Mouse (Mus musculus) spleen, adult 2 months (tissue): ENCODE measurements at regions not wholly inside any gene's neighbourhood (a gene's known extent, or its start where the extent isn't known, plus 50 kb on each side); places are given as distances from the start of the nearest gene placed in this dataset.

Experiments
- CTCF ChIP-seq: fragments of 200-500 bp; IDR thresholded peaks from 2 replicates; pipeline ENCODE4 v1.5.1; 2011; ENCODE audit warnings: mild to moderate bottlenecking, inconsistent platforms; ENCODE audit not compliant: insufficient read depth, insufficient read length, insufficient replicate concordance; ENCODE audit errors: extremely low read depth
- POLR2A ChIP-seq: fragments of 200-500 bp; IDR thresholded peaks from 2 replicates; pipeline ENCODE4 v1.6.1; 2011; ENCODE audit warnings: low read depth, low read length, inconsistent platforms

DNA sequence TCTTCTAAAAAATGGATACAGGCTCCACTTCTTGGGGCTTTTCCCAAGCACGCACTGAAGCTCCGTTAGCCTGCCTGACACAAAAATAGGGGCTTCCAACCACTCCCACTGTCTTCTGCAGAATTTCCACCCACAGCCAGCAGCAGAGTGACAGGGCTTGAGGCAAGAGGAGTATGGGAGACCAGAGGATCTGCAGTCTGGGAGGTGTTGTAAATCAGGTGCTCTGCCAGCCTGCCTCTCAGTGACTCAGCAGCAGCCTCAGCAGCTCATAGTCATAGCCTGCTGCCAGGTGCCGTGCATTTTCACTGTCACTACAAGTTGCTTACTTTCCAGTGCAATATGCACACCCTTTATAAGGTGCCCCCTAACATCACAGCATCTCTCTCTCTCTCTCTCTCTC lies 261.4 kb upstream of the Tsc22d2 start:
- no peak for TF ChIP-seq CTCF
- no peak for TF ChIP-seq POLR2A
